Comparison of ENCODE assay signal across 19 mouse cellular contexts in genomic region chr5:6179466-6179865, GRCm38 (mm10).
DNase-seq lines count a peak whose midpoint lies in the region; ATAC-seq and TF ChIP-seq lines count a peak whose summit lies in the region.
"Had no signal": no experiment of that assay in that cellular context is flagged by ENCODE, and none has a peak within 500 bp of the region (broad histone marks: within the 10 kb centered on the region; RNA-seq: fewer than 3 reads in every experiment).

No protein-coding gene starts in this region.

- WGBS in forebrain, embryonic 14.5 days: 72% methylated on average over 2 of the region's 2 CpGs
- 84% methylated on average over 2 of the region's 2 CpGs for WGBS in forebrain, embryonic 12.5 days
- 58% methylated on average over 2 of the region's 2 CpGs for WGBS in midbrain, postnatal 0 days
- 82% methylated on average over 2 of the region's 2 CpGs for WGBS in midbrain, embryonic 11.5 days

- TF ChIP-seq CTCF in midbrain, postnatal 0 days (IDR thresholded peaks at IDR 0.05): no peak

- no peak overlapping the region for H3K4me2 ChIP-seq in forebrain, embryonic 14.5 days (ENCODE audit: low read length)
- no peak overlapping the region for H3K4me2 ChIP-seq in forebrain, embryonic 12.5 days
- H3K4me2 ChIP-seq in midbrain, postnatal 0 days (ENCODE audit: low read depth, low read length, poor library complexity, severe bottlenecking): no peak overlapping the region
- no peak overlapping the region for H3K4me2 ChIP-seq in midbrain, embryonic 11.5 days
- H3K4me2 ChIP-seq: hindbrain, embryonic 12.5 days; liver, embryonic 13.5 days; neural tube, embryonic 15.5 days; stomach, embryonic 15.5 days had no signal

- H3K27ac ChIP-seq in forebrain, embryonic 14.5 days (ENCODE audit: low read depth, low read length): no peak overlapping the region
- no peak overlapping the region for H3K27ac ChIP-seq in forebrain, embryonic 12.5 days
- H3K27ac ChIP-seq in midbrain, postnatal 0 days (ENCODE audit: low read depth, low read length): no peak overlapping the region
- no peak overlapping the region for H3K27ac ChIP-seq in midbrain, embryonic 11.5 days (ENCODE audit: low read depth, low read length)
- H3K27ac ChIP-seq: hindbrain, embryonic 12.5 days; limb, embryonic 10.5 days; liver, embryonic 13.5 days; neural tube, embryonic 15.5 days; stomach, embryonic 15.5 days had no signal

- no peaks in the 10 kb centered on the region for H3K9me3 ChIP-seq in forebrain, embryonic 14.5 days (replicated peaks; ENCODE audit: control insufficient read depth, low read length)
- no peaks in the 10 kb centered on the region for H3K9me3 ChIP-seq in forebrain, embryonic 12.5 days
- no peaks in the 10 kb centered on the region for H3K9me3 ChIP-seq in midbrain, postnatal 0 days (ENCODE audit: low read length)
- no peaks in the 10 kb centered on the region for H3K9me3 ChIP-seq in midbrain, embryonic 11.5 days (ENCODE audit: control insufficient read depth, low read length)
- H3K9me3 ChIP-seq: hindbrain, embryonic 12.5 days; limb, embryonic 10.5 days; neural tube, embryonic 15.5 days; stomach, embryonic 15.5 days had no signal

- intact Hi-C loops in left cerebral cortex, postnatal 4 days (cut with DNase I): no loop called here

- no peaks in the 10 kb centered on the region for H3K36me3 ChIP-seq in forebrain, embryonic 14.5 days (ENCODE audit: control insufficient read depth, insufficient read depth, low read length)
- H3K36me3 ChIP-seq in forebrain, embryonic 12.5 days (replicated peaks): no peaks in the 10 kb centered on the region
- no peaks in the 10 kb centered on the region for H3K36me3 ChIP-seq in midbrain, postnatal 0 days (ENCODE audit: insufficient read depth, low read length)
- no peaks in the 10 kb centered on the region for H3K36me3 ChIP-seq in midbrain, embryonic 11.5 days (ENCODE audit: control insufficient read depth, insufficient read depth, low read length)
- H3K36me3 ChIP-seq: hindbrain, embryonic 12.5 days; limb, embryonic 10.5 days; liver, embryonic 13.5 days; neural tube, embryonic 15.5 days; stomach, embryonic 15.5 days had no signal

- peak; percentile 71 for DNase-seq in forebrain, embryonic 14.5 days (ENCODE audit: low spot score)
- peak; percentile 77 for DNase-seq in midbrain, postnatal 0 days (ENCODE audit: low spot score)
- DNase-seq in midbrain, embryonic 11.5 days (ENCODE audit: low spot score, missing footprints): no peak
- peak; percentile 14 to 16 for DNase-seq in cerebellum, postnatal 36 days
- peak; percentile 40 for DNase-seq in left cerebral cortex, postnatal 4 days
- no peak for DNase-seq in heart, adult 11 months
- DNase-seq: adrenal gland, adult 8-10 months; B cell, adult 2 months; gastrocnemius, postnatal 36 days; kidney, adult 11 months; kidney, postnatal 25 days; liver, embryonic 13.5 days; thymus, postnatal 4 days had no signal

- no peaks in the 10 kb centered on the region for H3K27me3 ChIP-seq in forebrain, embryonic 14.5 days (replicated peaks; ENCODE audit: control insufficient read depth, insufficient read depth, low read length)
- H3K27me3 ChIP-seq in forebrain, embryonic 12.5 days: no peaks in the 10 kb centered on the region
- H3K27me3 ChIP-seq in midbrain, postnatal 0 days (ENCODE audit: insufficient read depth, low read length): no peaks in the 10 kb centered on the region
- H3K27me3 ChIP-seq in midbrain, embryonic 11.5 days (ENCODE audit: control insufficient read depth, insufficient read depth, low read length): no peaks in the 10 kb centered on the region
- H3K27me3 ChIP-seq: hindbrain, embryonic 12.5 days; liver, embryonic 13.5 days; neural tube, embryonic 15.5 days; stomach, embryonic 15.5 days had no signal

- ATAC-seq in forebrain, embryonic 14.5 days: peak; percentile 78; the same call in 1 of the 2 replicates
- ATAC-seq in forebrain, embryonic 12.5 days (ENCODE audit: low FRiP score): no peak
- no peak for ATAC-seq in midbrain, postnatal 0 days (ENCODE audit: low FRiP score)
- no peak for ATAC-seq in midbrain, embryonic 11.5 days (ENCODE audit: low FRiP score)
- ATAC-seq: lung, postnatal 0 days had no signal

- no peak overlapping the region for H3K4me3 ChIP-seq in forebrain, embryonic 14.5 days (ENCODE audit: low read depth, low read length)
- no peak overlapping the region for H3K4me3 ChIP-seq in forebrain, embryonic 12.5 days (replicated peaks)
- no peak overlapping the region for H3K4me3 ChIP-seq in midbrain, postnatal 0 days (ENCODE audit: low read depth, low read length)
- no peak overlapping the region for H3K4me3 ChIP-seq in midbrain, embryonic 11.5 days (ENCODE audit: low read depth, low read length)
- H3K4me3 ChIP-seq: hindbrain, embryonic 12.5 days; limb, embryonic 10.5 days; liver, embryonic 13.5 days; neural tube, embryonic 15.5 days; stomach, embryonic 15.5 days had no signal

- H3K4me1 ChIP-seq in forebrain, embryonic 14.5 days (ENCODE audit: control insufficient read depth, insufficient read depth, low read length): no peaks in the 10 kb centered on the region
- H3K4me1 ChIP-seq in forebrain, embryonic 12.5 days: no peaks in the 10 kb centered on the region
- H3K4me1 ChIP-seq in midbrain, postnatal 0 days (ENCODE audit: insufficient read depth, low read length): no peaks in the 10 kb centered on the region
- H3K4me1 ChIP-seq in midbrain, embryonic 11.5 days (ENCODE audit: control insufficient read depth, insufficient read depth, low read length): no peaks in the 10 kb centered on the region
- H3K4me1 ChIP-seq: hindbrain, embryonic 12.5 days; limb, embryonic 10.5 days; liver, embryonic 13.5 days; neural tube, embryonic 15.5 days; stomach, embryonic 15.5 days had no signal

- H3K9ac ChIP-seq in forebrain, embryonic 14.5 days (ENCODE audit: low read length): no peak overlapping the region
- H3K9ac ChIP-seq in forebrain, embryonic 12.5 days: no peak overlapping the region
- H3K9ac ChIP-seq in midbrain, postnatal 0 days (replicated peaks; ENCODE audit: low read length, poor library complexity, severe bottlenecking): no peak overlapping the region
- H3K9ac ChIP-seq in midbrain, embryonic 11.5 days (ENCODE audit: low read length): no peak overlapping the region
- H3K9ac ChIP-seq: hindbrain, embryonic 12.5 days; liver, embryonic 13.5 days; neural tube, embryonic 15.5 days; stomach, embryonic 15.5 days had no signal

Comparison
In these comparisons a context has a peak if more than half of its experiments do, and no peak if none do; other contexts are left out.
1. DNase-seq: peak in forebrain, embryonic 14.5 days (single experiment), midbrain, postnatal 0 days (single experiment), cerebellum, postnatal 36 days (2 of 2) and left cerebral cortex, postnatal 4 days (single experiment); none in midbrain, embryonic 11.5 days (single experiment) and heart, adult 11 months (single experiment).